Mouse (Mus musculus): ENCODE measurements at regions not wholly inside any gene's neighbourhood (a gene's known extent, or its start where the extent isn't known, plus 50 kb on each side); places are given as distances from the start of the nearest gene placed in this dataset.

DNA sequence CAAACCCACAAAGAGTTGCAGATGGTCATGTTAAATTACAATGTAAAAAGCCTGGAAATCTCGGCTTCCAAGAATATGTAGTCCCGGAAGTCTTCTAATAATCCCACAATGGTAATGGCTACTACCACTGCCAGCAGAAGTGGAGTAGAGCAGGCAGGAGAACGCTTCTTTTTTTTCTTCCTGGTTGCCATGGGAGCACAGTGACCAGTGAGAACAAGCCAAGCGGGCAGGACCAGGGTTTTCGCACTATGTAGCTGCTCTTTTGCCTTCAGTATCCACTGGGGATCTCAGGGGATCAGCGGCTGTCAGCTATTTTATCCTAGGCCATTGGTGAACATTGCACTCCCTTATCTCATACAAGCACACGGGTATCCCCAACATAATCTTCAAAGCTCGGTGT is 127.3 kb upstream of the Spin1 start:
- TF ChIP-seq GATA1 (IDR thresholded peaks at IDR 0.05; ENCODE audit: borderline replicate concordance, low read length) (no peak), FLI1 (IDR thresholded peaks at IDR 0.05; ENCODE audit: low read length) (no peak)
